Mouse (Mus musculus): ENCODE data around the gene H2al2a. TPM values are rescaled to one million over a fixed set of nuclear protein-coding genes. Genes with fewer than 3 reads are reported as not detected.

Gene H2al2a
- polyA plus RNA-seq, 1 experiment from 2014 or later: not detected

DNA sequence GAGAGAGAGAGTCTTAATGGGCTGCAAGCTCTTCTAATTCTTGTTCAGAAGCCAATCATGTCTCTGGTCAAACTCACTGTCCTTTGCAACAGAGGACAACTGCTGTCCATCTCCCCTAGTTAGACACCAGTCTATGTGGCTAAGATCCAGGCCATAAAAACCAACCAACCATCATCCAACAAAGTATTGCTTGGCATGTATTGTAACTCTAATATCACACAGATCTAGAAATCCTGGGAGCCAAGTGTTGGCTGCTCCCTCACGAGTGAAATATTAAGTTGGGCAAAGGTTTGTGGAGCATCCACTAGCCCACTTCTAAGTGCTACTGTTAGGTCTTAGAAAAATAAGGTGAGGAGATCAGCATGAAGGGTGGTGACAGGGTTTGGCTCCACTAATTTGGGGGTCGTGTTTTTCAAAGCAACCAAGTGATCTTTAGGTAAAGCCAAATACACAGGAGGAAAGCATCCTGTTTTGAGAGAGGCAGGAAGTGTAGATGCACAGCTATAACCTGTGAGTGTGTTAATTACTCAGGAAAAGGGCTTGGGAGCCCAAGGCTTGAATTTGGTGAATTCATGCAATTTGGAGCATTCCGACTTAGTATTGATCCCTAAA lies 41.5 kb upstream of the H2al2a start:
- Histone ChIP-seq H3K9ac (ENCODE audit: low read depth, low read length) (no peak overlapping the region), H3K4me3 (ENCODE audit: low read depth, low read length) (no peak overlapping the region), H3K4me2 (no peak overlapping the region; the same call in 1 of the 2 replicates), H3K36me3 (ENCODE audit: control insufficient read depth, insufficient read depth, low read length) (no peaks in the 10 kb centered on the region), H3K27me3 (ENCODE audit: control insufficient read depth, insufficient read depth, low read length) (no peaks in the 10 kb centered on the region), H3K9me3 (replicated peaks; ENCODE audit: control insufficient read depth, low read length) (no peaks in the 10 kb centered on the region), H3K4me1 (ENCODE audit: control insufficient read depth, insufficient read depth, low read length) (peaks cover 57% of the 10 kb centered on the region), H3K27ac (ENCODE audit: low read depth, low read length) (no peak overlapping the region)
- no peak for ATAC-seq (replicated peaks; ENCODE audit: insufficient number of reproducible peaks, low FRiP score, low TSS enrichment)
- WGBS (ENCODE audit: insufficient replicate concordance): 48% methylated on average over 3 of the region's 3 CpGs

DNA sequence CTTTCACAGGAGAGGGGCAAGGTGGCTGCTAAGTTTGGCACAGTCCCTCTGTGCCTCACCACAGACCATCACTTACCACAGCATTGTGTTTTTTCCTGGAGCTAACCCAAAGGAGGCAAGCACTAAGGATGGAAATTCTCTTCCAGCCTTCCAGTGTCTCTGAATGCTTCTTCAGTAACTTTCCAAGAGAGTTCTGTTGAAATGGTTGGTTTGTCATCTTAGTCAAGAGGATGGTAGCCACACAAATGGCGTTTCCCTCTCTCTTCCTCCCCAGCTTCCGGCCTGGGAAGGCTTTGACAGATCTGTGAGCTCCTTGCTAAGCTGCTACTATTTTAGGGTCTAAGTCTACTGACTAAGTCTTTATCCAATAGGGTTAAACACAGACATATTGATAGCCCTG lies 40.7 kb upstream of the H2al2a start, which contains the start of gene A930004D18Rik:
A930004D18Rik (minus strand) TSS at position 247 of the 400 bp plus-strand sequence.
- Histone ChIP-seq H3K4me2 (no peak within 1 kb of the TSS; the same call in 1 of the 2 replicates), H3K27me3 (ENCODE audit: control insufficient read depth, insufficient read depth, low read length) (no peaks in the 10 kb centered on the region), H3K27ac (ENCODE audit: low read depth, low read length) (no peak within 1 kb of the TSS), H3K9me3 (replicated peaks; ENCODE audit: control insufficient read depth, low read length) (no peaks in the 10 kb centered on the region), H3K4me1 (ENCODE audit: control insufficient read depth, insufficient read depth, low read length) (peaks cover 57% of the 10 kb centered on the region), H3K9ac (ENCODE audit: low read depth, low read length) (no peak within 1 kb of the TSS), H3K36me3 (ENCODE audit: control insufficient read depth, insufficient read depth, low read length) (no peaks in the 10 kb centered on the region), H3K4me3 (ENCODE audit: low read depth, low read length) (no peak within 1 kb of the TSS)
- WGBS (ENCODE audit: insufficient replicate concordance): 20% methylated on average over 2 of the region's 2 CpGs
- ATAC-seq (replicated peaks; ENCODE audit: insufficient number of reproducible peaks, low FRiP score, low TSS enrichment): no peak

DNA sequence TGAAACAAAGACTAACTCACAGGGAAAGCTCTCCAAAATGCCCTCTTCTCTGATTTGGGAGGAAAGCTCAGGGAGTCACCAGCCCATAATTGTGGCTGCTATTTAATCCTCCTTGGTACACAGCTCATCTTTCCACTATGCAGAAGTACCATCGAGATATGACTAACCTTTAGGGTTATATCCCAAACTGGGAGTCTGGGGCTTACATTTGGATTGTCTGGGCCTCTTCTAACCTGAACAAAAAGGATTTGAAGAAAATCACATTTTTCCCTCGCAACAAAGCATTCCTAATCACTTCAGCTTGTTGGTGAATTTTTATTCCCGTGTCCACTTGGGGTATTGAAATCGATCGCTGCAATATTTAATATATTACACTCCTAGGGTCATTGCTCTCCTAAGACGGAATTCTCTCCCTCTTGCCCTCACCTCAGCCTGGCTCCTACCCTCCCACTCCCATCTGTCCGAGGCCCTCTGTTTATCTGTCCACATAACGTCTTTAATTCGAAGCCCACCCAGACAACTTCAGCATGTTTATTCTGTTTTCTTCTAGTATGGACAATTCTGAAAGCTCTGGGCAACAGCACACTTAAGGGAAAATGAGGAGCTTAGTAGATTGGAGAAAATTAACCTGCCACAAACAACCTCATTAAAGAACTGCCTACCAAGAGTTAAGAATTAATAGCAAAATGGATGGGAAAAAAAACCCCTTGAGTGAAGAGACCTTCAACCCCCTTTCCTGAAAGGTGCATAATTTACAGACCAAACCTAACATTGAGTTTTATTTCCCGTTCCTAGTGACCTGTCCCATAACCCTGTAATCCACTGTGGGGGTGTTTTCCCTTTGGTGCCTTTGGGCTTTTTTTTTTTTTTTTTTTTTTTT lies 37.9 kb upstream of the H2al2a start:
- no peak overlapping the region for H3K27ac ChIP-seq (ENCODE audit: low read depth, low read length)
- H3K4me1 ChIP-seq (ENCODE audit: control insufficient read depth, insufficient read depth, low read length): peaks cover 45% of the 10 kb centered on the region
- no peak for ATAC-seq (replicated peaks; ENCODE audit: insufficient number of reproducible peaks, low FRiP score, low TSS enrichment)
- no peak overlapping the region for H3K4me3 ChIP-seq (ENCODE audit: low read depth, low read length)
- no peaks in the 10 kb centered on the region for H3K27me3 ChIP-seq (ENCODE audit: control insufficient read depth, insufficient read depth, low read length)
- no peak overlapping the region for H3K9ac ChIP-seq (ENCODE audit: low read depth, low read length)
- no peaks in the 10 kb centered on the region for H3K9me3 ChIP-seq (replicated peaks; ENCODE audit: control insufficient read depth, low read length)
- no peaks in the 10 kb centered on the region for H3K36me3 ChIP-seq (ENCODE audit: control insufficient read depth, insufficient read depth, low read length)
- WGBS (ENCODE audit: insufficient replicate concordance): 77% methylated on average over 10 of the region's 10 CpGs
- no peak overlapping the region for H3K4me2 ChIP-seq

DNA sequence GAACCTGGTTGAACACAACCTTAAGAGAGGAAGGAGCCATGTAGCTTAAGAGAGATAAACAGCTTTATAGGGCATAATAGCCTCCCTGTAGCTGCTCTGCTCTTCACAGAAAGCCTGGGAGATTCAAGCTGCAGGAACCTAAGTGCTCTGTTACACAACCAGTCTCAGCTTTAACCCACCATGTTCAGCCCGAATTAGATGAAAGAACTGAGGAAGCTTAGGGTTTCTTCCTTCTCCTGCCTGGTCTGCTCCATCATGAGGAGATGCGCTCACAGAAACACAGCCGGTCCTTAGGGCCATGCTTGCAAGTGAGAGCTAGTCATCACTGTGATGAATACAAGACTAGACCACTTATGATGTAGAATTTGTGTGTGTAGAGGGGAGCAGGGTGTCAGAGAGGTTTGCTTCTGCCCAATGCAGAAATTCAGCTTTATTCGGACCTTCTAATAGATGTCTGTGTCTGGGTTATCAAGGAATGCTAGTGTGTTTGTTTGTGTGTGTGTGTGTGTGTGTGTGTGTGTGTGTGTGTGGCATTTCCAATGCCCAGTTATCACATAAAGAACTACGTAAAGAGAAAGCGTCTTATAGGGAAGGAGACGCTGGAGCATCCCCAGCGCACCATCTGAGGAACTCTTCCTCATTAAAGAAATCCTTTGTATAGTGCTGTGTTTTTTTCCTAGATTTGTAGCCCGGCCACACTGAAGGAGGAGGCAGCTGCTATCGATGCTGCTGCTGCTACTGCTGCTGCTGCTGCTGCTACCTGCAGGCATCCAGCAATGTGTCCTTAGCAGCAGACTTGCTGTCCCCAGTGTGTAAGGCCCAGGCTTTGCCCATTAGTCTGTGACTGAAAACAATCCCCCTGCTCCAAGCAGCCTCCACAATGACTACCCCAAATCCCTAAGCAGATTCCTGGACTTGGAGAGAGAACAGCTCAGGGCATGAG lies 36.7 kb upstream of the H2al2a start:
- Histone ChIP-seq H3K4me2 (peak overlapping the region; percentile 88), H3K9me3 (replicated peaks; ENCODE audit: control insufficient read depth, low read length) (no peaks in the 10 kb centered on the region), H3K36me3 (ENCODE audit: control insufficient read depth, insufficient read depth, low read length) (no peaks in the 10 kb centered on the region), H3K27me3 (ENCODE audit: control insufficient read depth, insufficient read depth, low read length) (no peaks in the 10 kb centered on the region), H3K4me1 (ENCODE audit: control insufficient read depth, insufficient read depth, low read length) (peaks cover 39% of the 10 kb centered on the region), H3K9ac (ENCODE audit: low read depth, low read length) (no peak overlapping the region), H3K27ac (ENCODE audit: low read depth, low read length) (peak overlapping the region; percentile 35; the same call in 1 of the 2 replicates), H3K4me3 (ENCODE audit: low read depth, low read length) (0 out of 2 replicates have a peak overlapping the region, but pooled peaks have one; percentile 12)
- ATAC-seq (replicated peaks; ENCODE audit: insufficient number of reproducible peaks, low FRiP score, low TSS enrichment): no peak
- 52% methylated on average over 10 of the region's 10 CpGs for WGBS (ENCODE audit: insufficient replicate concordance)

DNA sequence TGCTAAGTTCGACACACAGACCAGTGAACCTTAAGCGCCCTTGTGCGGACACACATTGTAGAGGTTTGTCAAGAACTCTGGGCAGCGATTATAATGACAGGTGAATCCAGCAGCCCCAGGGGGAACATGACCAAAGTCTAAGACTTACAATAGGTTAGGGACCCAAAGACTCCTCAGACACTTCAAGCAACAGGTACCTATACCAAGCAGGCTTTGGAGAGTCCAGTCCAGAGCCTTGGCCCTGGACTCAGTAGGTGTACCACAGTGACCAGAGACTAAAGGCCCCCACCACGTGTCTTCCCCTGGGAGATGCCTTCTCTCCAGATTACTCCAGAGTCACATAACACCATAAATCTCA lies 35.8 kb upstream of the H2al2a start:
- H3K4me3 ChIP-seq (ENCODE audit: low read depth, low read length): peak overlapping the region; percentile 44; the same call in 1 of the 2 replicates
- ATAC-seq (replicated peaks; ENCODE audit: insufficient number of reproducible peaks, low FRiP score, low TSS enrichment): no peak
- H3K4me2 ChIP-seq: peak overlapping the region; percentile 88
- H3K36me3 ChIP-seq (ENCODE audit: control insufficient read depth, insufficient read depth, low read length): no peaks in the 10 kb centered on the region
- H3K9me3 ChIP-seq (replicated peaks; ENCODE audit: control insufficient read depth, low read length): no peaks in the 10 kb centered on the region
- peaks cover 31% of the 10 kb centered on the region for H3K4me1 ChIP-seq (ENCODE audit: control insufficient read depth, insufficient read depth, low read length)
- peak overlapping the region; percentile 94; the same call in 1 of the 2 replicates for H3K9ac ChIP-seq (ENCODE audit: low read depth, low read length)
- 0 out of 2 replicates have a peak overlapping the region, but pooled peaks have one; percentile 57 for H3K27ac ChIP-seq (ENCODE audit: low read depth, low read length)
- 46% methylated on average over 5 of the region's 5 CpGs for WGBS (ENCODE audit: insufficient replicate concordance)
- no peaks in the 10 kb centered on the region for H3K27me3 ChIP-seq (ENCODE audit: control insufficient read depth, insufficient read depth, low read length)

DNA sequence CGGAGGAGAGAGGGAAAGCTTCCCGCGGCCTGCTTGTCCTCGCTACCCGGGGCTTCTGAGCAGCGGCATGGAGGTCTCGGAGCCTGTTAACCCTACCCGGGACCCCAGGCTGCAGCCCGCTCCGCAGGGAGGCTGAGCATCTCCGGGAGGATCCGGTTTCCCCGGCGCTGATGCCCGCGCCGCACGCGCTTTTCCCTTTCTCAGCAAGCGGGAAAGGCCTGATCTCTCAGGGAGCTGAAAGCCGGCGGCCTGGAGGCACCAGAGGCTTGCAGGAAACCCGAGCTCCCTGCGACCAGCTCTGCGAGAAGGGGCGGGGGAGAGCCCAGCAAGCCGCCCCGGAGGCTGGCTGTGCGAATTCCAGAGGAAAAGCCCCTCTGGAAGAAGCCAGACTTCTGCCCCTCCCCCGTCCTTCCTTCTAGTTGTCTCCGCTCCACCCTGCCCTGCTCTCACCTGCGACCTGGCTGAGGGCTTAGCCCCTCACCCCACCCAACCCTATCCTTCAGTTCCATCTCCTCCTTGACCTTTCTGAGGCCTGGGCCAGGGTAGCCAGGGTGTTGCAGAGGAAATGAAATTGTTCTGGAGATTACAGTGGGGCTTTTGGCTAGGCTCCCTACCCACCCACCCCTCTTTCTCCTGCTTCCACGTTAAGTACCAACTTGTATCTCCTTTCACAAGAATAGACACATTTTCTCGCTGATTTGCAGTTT lies 35.2 kb upstream of the H2al2a start:
- H3K27ac ChIP-seq (ENCODE audit: low read depth, low read length): 0 out of 2 replicates have a peak overlapping the region, but pooled peaks have one; percentile 57
- no peaks in the 10 kb centered on the region for H3K36me3 ChIP-seq (ENCODE audit: control insufficient read depth, insufficient read depth, low read length)
- H3K9ac ChIP-seq (ENCODE audit: low read depth, low read length): peak overlapping the region; percentile 94
- peak overlapping the region; percentile 88 for H3K4me2 ChIP-seq
- peaks cover 30% of the 10 kb centered on the region for H3K4me1 ChIP-seq (ENCODE audit: control insufficient read depth, insufficient read depth, low read length)
- no peaks in the 10 kb centered on the region for H3K9me3 ChIP-seq (replicated peaks; ENCODE audit: control insufficient read depth, low read length)
- H3K4me3 ChIP-seq (ENCODE audit: low read depth, low read length): peak overlapping the region; percentile 44
- WGBS (ENCODE audit: insufficient replicate concordance): 3% methylated on average over 34 of the region's 34 CpGs
- no peak for ATAC-seq (replicated peaks; ENCODE audit: insufficient number of reproducible peaks, low FRiP score, low TSS enrichment)
- H3K27me3 ChIP-seq (ENCODE audit: control insufficient read depth, insufficient read depth, low read length): no peaks in the 10 kb centered on the region

DNA sequence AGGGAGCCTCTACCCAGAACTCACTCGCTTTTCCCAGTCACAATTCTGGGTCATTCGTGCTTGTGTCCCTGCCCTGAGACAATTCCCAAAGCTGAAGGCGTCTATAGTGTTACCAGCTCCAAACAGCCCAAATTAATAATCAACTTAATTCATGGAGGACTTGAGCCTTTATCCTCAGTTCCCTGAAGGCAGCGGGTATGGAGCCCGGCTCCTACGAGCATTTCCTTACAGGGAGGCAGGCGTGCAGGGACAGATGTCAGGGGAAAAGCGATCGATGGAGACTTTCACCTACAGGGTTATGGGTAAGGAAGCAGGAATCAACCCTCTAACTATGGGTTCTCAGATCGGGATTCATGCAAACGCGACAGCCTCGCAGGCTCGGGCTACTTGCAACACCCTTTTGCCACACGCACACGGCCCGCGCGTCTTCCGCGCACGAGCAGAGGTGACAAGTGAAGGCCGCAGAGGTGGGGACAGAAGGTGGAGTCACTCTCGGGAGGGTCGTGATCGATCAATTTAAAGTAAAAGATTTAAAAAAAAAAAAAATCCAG lies 34.6 kb upstream of the H2al2a start:
- H3K9me3 ChIP-seq (replicated peaks; ENCODE audit: control insufficient read depth, low read length): no peaks in the 10 kb centered on the region
- peak overlapping the region; percentile 88 for H3K4me2 ChIP-seq
- H3K4me3 ChIP-seq (ENCODE audit: low read depth, low read length): peak overlapping the region; percentile 44
- 0 out of 2 replicates have a peak overlapping the region, but pooled peaks have one; percentile 57 for H3K27ac ChIP-seq (ENCODE audit: low read depth, low read length)
- no peaks in the 10 kb centered on the region for H3K27me3 ChIP-seq (ENCODE audit: control insufficient read depth, insufficient read depth, low read length)
- 3% methylated on average over 26 of the region's 26 CpGs for WGBS (ENCODE audit: insufficient replicate concordance)
- no peaks in the 10 kb centered on the region for H3K36me3 ChIP-seq (ENCODE audit: control insufficient read depth, insufficient read depth, low read length)
- no peak for ATAC-seq (replicated peaks; ENCODE audit: insufficient number of reproducible peaks, low FRiP score, low TSS enrichment)
- H3K4me1 ChIP-seq (ENCODE audit: control insufficient read depth, insufficient read depth, low read length): peaks cover 34% of the 10 kb centered on the region
- peak overlapping the region; percentile 94 for H3K9ac ChIP-seq (ENCODE audit: low read depth, low read length)

Data from heart, embryonic 11.5 days (tissue).